Mouse (Mus musculus) left cerebral cortex, adult 11 months (tissue): ENCODE data around the gene D17Wsu92e.
"Not testable (repeated sequence)": the region's sequence is repeated elsewhere in the genome, so short reads cannot be mapped to it uniquely, and the experiment has no call there.

Experiments
- DNase-seq: peaks from one replicate; pipeline ENCODE4 v3.0.0; 2022; ENCODE audit warnings: low spot score

The D17Wsu92e gene

DNA sequence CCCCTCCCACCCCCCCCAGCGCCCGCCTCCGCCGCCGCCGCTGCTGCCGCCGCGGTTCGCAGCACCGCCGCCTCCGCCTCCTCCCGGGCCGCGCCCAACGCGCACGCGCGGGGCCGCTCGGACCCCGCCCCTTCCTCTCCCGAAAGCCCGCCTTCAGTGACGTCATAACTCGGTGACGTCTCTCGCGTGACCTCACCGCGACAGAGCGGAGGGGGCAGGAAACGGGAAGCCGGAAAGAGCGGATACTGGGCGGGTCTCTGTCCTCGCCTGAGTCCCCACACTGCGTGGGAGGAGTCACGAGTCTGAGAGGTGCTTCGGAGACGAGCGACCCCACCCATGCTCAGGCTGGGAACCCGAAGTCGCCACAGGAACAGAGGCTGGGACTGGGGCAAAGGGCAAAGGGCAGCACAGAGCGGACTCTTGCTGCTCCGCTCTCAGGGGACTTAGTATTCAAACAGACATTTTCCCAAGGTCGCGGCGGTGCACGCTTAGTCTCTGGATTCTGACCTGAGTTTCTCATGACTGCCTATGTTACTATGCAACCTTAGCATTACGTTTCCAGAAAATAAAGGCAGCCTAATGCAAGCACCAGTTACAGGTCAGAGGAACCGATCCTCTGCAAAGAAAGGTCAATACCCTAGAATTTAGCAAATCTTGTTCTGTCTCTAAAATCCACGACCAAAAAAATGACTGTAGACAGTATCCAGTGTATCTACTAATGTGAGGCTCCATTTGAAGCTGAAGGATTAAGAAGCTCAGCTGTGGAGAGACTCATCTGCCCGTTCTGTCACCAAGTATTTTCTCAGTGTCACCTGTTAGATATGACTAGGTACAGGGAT lies at the start of gene D17Wsu92e:
Gene D17Wsu92e (minus strand): TSS at position 81 of the 839 bp plus-strand sequence.
- peak; percentile 96 for DNase-seq

GRCm38 (mm10) chr17:27866737-27867136 lies 46.3 kb upstream of the D17Wsu92e start:
- DNase-seq, result no peak

- no peak for DNase-seq
These were observed 45.0 kb upstream of the D17Wsu92e start for GRCm38 (mm10) chr17:27865461-27865860.

DNA sequence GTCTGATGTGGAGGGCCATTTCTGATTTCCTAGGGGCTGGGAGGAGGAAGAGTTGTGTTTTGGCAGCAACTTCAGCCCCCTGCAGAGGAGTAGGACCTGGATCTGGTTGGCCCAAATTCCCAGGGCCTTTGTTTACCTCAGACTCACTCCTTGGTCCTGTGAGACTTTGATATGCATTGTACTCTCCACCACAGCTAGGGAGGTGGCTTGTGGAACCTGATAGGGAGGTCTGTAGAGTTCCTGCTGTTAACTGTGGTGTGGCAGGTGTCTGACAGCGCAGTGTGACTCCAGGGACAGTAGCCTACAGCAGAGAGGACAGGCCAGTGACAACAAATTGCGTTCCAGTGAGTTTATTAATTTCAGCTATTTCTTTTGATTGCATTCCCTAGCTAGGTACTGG lies 38.7 kb upstream of the D17Wsu92e start:
- DNase-seq, result no peak

DNA sequence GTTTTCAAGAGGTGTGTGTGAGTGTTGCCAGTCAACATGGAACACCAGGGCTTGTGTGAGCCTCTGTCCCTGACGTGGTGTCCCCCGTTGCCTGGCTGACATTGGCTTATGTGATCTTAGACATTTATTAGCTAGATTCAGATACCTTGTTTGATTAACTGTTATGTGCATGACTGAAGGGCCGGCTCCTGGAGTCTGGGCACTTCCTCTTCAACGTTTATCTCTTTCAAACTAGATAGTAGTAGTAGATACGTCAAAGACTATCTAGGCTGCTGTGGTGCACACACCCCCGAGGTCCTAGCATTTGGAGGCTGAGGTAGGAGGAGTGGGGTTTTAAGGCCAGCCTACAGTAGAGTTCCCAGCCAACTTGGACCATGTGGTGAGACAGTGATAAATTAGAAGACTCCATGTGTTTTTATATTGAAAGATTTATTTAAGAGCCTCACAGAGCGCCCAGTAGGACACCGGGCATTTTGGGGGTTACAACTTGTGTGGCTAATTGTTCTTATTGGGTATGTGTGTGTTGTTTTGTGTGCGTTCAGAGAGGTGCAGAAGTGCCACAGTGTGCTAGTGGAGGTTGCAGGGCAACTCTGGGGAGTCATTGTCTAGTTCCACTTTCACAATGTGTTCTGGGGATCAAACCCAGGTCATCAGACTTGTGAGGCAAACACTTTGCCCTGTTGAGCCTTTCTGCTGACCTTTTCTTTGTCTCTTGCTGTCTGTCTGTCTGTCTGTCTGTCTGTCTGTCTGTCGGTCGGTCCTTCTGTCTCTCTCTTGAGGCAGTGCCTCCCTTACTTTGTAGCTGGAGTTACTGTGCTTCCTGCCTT lies 37.4 kb upstream of the D17Wsu92e start:
- no peak for DNase-seq

- no peak for DNase-seq
These were observed 36.6 kb upstream of the D17Wsu92e start for GRCm38 (mm10) chr17:27856798-27857648.

DNA sequence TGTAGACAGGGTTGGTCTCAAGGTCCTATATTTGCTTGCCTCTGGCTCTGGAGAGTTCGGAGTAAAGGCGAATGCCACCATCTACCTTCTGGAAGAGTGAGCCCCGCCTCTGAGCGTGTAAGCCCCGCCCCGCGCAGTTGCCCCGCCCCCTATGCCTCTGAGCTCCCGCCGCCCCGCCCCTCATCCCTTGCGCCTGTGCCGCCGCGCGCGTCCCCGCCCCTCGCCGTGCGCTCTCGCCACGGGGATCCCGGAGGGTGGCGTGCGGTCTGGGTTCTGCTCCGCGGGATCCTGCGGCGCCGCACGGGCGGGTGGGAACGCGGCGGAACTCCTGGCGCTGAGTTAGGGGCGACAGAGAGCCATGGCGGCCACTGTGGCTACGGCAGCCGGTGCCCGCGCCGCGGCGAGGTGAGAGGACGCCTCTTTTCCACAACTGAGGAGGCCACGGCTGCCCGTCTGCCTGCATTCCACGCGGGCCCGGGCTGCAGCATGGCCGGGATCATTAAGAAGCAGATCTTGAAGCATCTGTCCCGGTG lies 35.9 kb upstream of the D17Wsu92e start, which contains the start of gene Uhrf1bp1:
Gene Uhrf1bp1 (plus strand): TSS at position 177 of the 533 bp plus-strand sequence.
- DNase-seq, result peak; percentile 47

DNA sequence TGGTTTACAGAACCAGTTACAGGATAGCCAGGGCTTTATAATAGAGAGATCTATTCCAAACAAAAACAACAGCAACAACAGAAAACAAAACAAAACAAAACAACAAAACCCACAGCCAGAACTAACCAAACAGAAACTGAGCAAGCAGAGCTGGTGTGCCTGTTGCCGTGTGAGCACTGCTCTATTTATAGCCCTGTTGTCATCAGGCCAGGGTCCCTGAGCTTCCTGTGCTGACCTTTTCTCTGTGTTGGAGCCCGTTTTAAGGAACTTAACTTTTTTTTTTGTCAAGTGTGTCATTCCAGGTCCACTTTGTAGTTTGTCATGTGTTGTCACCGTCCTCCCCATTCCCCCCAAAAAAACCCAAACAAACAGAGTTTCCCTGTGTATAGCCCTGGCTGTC lies 30.6 kb upstream of the D17Wsu92e start:
- DNase-seq, result no peak

DNA sequence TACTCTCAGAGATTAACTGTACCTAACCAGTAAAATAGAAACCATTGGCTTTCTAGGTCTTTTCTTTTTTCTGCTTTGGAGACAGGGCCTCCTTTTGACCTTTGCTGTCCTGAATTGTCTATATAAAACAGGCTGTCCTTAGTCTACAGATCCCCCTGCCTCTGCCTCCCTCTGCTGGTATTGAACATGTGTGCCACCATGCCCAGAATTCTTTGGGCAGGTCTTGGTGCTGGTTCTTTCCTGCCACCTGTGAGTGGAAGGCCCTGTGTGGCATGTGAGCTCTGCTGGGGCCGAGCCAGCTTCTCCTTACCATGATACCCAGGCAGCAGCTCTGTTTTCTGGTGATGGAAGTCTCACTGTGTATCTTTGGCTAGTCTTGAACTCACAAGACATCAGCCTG lies 27.9 kb upstream of the D17Wsu92e start:
- no peak for DNase-seq

GRCm38 (mm10) chr17:27839469-27840252 lies 19.2 kb upstream of the D17Wsu92e start:
- DNase-seq, result peak; percentile 96

- not testable (repeated sequence) for DNase-seq
These were observed 17.4 kb upstream of the D17Wsu92e start, which contains the start of gene Snrpc for GRCm38 (mm10) chr17:27837850-27838249. Gene Snrpc, plus strand, starts transcription at chr17:27838150.

- no peak for DNase-seq
These were observed 10.0 kb upstream of the D17Wsu92e start for GRCm38 (mm10) chr17:27830411-27830810.

- DNase-seq, result no peak
These were observed 7.1 kb upstream of the D17Wsu92e start for GRCm38 (mm10) chr17:27827511-27827910.

DNA sequence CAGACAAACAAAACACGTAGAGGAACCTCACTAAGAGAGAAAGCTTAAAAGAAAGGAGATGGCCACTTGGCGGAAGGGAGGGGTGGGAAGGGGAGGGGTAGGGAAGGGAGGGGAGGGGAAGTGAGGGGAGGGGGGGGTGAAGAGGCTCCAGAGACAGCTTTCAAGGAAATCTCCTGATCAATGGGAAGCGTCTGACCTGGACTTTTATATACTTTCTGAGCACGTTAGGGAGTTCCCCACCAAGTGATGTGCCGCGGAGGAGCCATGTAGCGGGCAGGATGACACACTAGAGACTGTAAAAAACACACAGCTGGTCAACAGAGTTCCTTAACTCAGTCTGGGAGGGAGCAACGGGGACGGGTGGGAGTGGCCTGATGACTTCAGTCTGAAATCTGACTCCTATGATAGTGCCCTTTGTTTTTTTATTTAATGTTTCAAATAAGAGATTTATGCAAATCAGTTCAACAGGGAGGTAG lies 6.5 kb upstream of the D17Wsu92e start:
- DNase-seq, result no peak

DNA sequence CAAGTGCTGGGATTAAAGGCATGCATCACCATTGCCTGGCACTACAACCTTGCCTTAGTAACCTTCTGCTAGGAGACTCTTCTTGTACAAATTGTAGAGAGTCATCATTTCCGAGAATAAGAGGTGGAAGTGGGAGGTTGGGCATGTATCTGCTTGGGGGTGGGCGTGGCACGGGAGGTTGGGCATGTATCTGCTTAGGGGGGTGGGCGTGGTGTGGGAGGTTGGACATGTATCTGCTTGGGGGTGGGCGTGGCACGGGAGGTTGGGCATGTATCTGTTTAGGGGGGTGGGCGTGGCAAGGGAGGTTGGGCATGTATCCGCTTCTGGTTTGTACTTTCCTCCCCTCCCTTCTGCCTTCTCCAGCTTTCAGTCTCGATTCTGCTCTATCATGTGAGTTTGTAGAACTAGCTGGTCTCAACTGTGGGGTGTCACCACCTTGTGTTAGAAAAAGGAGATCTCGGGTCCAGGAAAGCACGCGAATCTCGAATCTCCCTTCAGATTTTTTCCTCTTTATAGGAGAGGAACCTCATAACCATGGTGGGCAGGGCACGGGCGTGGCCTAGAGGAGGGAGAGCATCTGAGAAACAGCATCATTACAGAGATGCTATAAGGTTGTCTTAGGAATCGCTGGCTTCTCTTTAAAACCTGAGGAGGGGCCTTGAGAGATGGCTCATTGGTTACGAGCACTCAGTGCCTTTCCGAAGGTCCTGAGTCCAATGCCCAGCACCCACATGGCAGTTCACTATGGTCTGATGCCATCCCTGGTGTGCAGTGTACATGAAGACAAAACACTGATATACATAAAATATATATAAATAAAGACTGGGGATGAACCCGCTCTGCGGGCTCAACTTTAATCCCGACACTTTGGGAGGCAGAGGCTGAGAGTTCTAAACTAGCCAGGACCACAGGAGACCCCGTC lies 5.8 kb upstream of the D17Wsu92e start:
- DNase-seq, result no peak

- no peak for DNase-seq
These were observed 5.1 kb upstream of the D17Wsu92e start for GRCm38 (mm10) chr17:27825539-27825938.

DNA sequence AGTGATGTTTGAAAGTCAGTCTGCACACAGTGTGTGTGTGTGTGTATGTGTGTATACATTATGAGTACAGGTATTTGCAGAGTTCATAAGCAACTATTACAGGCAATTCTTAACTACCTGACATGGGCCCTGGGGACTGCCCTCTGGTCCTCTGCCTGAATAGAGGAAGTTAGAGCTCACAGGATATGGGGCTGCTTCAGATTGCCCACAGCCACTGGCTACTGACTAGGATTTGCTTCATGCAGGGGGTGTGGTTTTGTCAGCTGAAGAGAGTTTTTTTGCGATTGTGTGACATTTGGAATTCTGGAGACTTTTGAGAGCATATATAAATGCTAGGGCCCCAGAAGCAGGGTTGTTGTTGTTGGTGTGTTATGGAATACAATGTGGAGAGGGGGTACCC lies 4.5 kb upstream of the D17Wsu92e start:
- no peak for DNase-seq

DNA sequence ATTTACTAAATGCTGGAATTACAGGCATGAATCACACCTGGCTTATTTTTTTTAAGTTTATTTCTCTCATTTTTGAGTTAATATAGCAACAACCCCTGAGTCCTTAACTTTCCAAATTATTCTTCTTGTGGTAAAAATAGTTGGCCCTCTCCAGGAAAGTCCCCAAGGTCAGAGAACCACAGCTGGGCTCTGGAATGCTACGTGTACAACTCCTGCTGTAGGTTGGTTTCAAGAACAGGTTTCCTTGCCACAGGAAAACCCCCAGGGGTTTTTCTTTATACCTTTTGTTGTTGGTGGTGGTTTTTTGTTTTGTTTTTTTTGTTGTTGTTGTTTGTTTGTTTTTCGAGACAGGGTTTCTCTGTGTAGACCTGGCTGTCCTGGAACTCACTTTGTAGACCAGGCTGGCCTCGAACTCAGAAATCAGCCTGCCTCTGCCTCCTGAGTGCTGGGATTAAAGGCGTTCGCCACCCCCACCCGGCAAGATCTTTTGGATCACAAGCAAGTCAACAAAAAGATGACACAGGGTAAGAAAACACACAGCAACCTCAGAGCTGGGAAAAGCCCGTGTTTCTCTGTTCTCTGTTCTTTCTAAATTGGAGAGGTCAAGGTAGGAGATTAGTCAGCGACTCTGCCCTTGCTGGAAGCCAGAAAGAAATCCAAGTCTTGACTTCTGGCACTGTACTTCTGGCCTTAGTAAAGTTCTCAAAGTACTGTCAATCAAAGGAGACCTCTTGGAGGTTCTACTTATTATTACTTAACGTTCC lies 2.9 kb upstream of the D17Wsu92e start:
- no peak for DNase-seq
